Mouse (Mus musculus): ENCODE measurements around the gene Dnttip1. TPM values are rescaled to one million over a fixed set of nuclear protein-coding genes. Genes with fewer than 3 reads are reported as not detected.
A peak's percentile ranks its signal among the peaks of the same experiment; 100 is the strongest.

Dnttip1 gene
- polyA plus RNA-seq, 1 experiment from 2014 or later: 51.0 TPM

DNA sequence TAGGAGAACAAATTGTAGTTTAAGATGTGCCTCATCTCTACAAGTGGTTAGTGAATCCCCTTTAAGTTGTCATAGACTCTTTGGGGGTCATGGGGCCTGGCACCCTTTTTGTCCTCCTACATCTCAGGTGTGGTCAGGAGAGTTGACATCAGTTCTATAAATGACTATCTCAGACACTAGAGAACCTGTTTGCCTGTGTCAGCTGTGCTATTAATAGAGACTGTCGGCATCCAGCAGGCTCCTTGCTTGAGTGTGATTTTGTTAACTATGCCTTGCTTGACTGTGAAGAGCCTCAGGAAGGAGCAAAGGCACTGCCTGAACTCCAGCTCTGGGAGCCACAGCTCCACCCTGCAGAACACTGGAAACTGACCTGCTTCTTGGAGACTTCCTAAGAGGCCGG, 9.0 kb downstream of the Dnttip1 start:
- Histone ChIP-seq H3K36me3 (peaks cover 90% of the 10 kb centered on the region), H3K4me1 (replicated peaks) (peaks cover 29% of the 10 kb centered on the region), H3K4me3 (no peak overlapping the region), H3K27me3 (no peaks in the 10 kb centered on the region), H3K4me2 (0 out of 2 replicates have a peak overlapping the region, but pooled peaks have one; percentile 4), H3K9me3 (replicated peaks) (no peaks in the 10 kb centered on the region), H3K27ac (peak overlapping the region; percentile 87), H3K9ac (no peak overlapping the region)
- WGBS: 45% methylated on average over 2 of the region's 2 CpGs
- peak; percentile 82 for ATAC-seq (replicated peaks; ENCODE audit: insufficient number of reproducible peaks, insufficient read depth, low FRiP score, low read depth)

DNA sequence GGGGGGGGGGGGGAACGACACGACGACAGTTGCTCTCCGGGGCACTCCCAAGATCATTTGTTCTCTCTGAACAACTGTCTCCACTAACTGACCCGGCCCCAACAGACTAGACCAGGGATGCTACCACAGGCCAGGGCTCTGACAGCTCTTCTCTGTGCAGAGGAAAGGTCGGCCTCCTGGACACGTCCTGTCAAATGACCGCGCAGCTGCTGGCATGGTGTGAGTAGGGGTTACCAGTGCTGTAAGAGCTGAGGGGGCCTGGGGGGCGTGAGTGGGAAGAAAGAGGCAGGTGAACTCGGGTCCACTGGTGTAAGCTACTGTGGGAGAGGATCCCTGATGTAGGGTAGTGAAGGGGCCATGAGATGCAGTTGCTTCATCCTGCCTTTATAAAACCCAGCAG, 12.1 kb downstream of the Dnttip1 start:
- WGBS: 89% methylated on average over 11 of the region's 11 CpGs
- no peak for ATAC-seq (replicated peaks; ENCODE audit: insufficient number of reproducible peaks, insufficient read depth, low FRiP score, low read depth)

DNA sequence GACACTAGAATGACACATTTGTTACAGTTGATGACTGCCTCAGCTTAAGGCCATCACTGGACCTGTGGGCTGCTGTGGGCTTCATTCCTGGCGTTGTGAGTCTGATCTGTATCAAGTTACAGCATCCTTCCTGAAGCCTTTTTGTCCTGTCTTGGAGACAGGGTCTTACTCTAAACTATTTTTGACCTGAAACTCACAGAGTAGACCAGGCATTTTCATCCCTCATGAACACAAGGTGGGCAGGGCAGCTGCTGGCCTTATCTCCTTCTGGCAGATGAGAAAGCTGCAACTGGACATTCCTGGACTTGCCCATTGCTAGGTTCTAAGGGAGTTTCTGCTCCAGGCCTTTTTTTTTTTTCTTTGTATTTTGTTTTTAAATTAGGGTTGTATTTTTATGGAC, 12.9 kb downstream of the Dnttip1 start:
- H3K9ac ChIP-seq: no peak overlapping the region
- H3K4me3 ChIP-seq: no peak overlapping the region
- no peaks in the 10 kb centered on the region for H3K27me3 ChIP-seq
- peaks cover 29% of the 10 kb centered on the region for H3K4me1 ChIP-seq (replicated peaks)
- 50% methylated on average over 1 of the region's 1 CpGs for WGBS
- no peak overlapping the region for H3K4me2 ChIP-seq
- no peak for ATAC-seq (replicated peaks; ENCODE audit: insufficient number of reproducible peaks, insufficient read depth, low FRiP score, low read depth)
- peaks cover 94% of the 10 kb centered on the region for H3K36me3 ChIP-seq
- no peaks in the 10 kb centered on the region for H3K9me3 ChIP-seq (replicated peaks)
- no peak overlapping the region for H3K27ac ChIP-seq

More for the DNA sequence above, 12.1 kb downstream of the Dnttip1 start:
- H3K4me3 ChIP-seq: no peak overlapping the region
- H3K9ac ChIP-seq: no peak overlapping the region
- no peak overlapping the region for H3K4me2 ChIP-seq
- H3K36me3 ChIP-seq: peaks cover 89% of the 10 kb centered on the region
- H3K27me3 ChIP-seq: no peaks in the 10 kb centered on the region
- no peak overlapping the region for H3K27ac ChIP-seq
- H3K4me1 ChIP-seq (replicated peaks): peaks cover 33% of the 10 kb centered on the region
- H3K9me3 ChIP-seq (replicated peaks): no peaks in the 10 kb centered on the region

DNA sequence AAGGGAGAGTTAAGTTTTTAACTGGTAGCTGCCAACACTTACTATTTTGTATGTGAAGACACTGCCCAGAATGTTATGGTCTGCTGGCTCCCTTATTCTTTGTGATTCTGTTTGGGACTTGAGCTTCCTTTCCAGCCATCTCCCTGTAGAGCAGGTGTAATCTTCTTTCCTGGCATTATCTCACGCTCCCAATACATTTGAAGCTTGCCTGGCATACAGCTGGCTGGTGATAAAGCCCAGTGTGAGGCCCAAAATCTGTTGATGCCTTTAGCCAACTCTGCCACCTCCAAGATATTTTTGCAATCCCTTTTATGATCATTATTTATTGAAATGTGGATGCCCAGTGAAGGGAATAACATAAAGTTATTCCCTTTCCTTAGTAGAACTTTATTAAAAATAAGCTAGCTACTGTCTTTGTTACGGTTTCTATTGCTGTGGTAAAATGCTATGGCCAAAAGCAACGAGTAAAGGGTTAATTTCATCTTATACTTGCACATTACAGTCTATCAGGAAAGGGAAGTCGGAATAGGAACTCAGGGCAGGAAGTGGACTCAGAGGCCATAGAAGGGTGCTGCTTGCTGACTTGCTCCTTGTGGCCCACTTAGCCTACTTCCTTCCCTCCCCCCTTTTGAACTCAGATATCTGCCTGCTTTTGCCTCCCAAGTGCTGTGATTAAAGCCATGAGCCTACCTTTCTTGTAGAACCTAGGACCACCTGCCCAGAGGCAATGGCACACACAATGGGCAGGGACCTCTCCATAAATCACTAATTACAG, 14.5 kb downstream of the Dnttip1 start:
- no peak overlapping the region for H3K27ac ChIP-seq
- peaks cover 13% of the 10 kb centered on the region for H3K4me1 ChIP-seq (replicated peaks)
- 77% methylated on average over 4 of the region's 4 CpGs for WGBS
- H3K9ac ChIP-seq: no peak overlapping the region
- no peak overlapping the region for H3K4me3 ChIP-seq
- no peak overlapping the region for H3K4me2 ChIP-seq
- H3K9me3 ChIP-seq (replicated peaks): no peaks in the 10 kb centered on the region
- H3K27me3 ChIP-seq: no peaks in the 10 kb centered on the region
- no peak for ATAC-seq (replicated peaks; ENCODE audit: insufficient number of reproducible peaks, insufficient read depth, low FRiP score, low read depth)
- H3K36me3 ChIP-seq: peaks cover 86% of the 10 kb centered on the region

DNA sequence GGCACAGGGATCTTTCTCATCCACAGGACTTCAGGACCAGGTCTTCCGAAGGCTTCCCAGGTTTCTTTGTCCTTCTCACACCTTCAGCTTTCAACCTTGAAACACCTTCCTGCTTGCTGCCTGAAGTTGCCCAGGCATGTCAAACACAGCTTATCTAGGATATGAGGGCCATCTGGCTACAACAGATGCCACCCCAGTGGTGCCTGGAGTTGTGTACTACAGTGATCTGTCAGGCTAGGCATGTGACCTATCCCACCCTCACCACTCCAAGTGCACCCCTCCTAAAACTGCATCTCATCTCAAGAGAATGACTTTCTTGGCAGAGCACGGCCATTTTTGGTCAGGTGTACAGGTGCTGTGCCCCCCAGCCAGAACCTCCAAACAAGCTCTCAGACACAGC, 15.7 kb downstream of the Dnttip1 start:
- WGBS: 73% methylated on average over 2 of the region's 2 CpGs
- Histone ChIP-seq H3K27me3 (no peaks in the 10 kb centered on the region), H3K4me2 (no peak overlapping the region), H3K9me3 (replicated peaks) (no peaks in the 10 kb centered on the region), H3K4me3 (no peak overlapping the region), H3K27ac (no peak overlapping the region), H3K36me3 (peaks cover 86% of the 10 kb centered on the region), H3K4me1 (replicated peaks) (peaks cover 4% of the 10 kb centered on the region), H3K9ac (no peak overlapping the region)
- ATAC-seq (replicated peaks; ENCODE audit: insufficient number of reproducible peaks, insufficient read depth, low FRiP score, low read depth): no peak

DNA sequence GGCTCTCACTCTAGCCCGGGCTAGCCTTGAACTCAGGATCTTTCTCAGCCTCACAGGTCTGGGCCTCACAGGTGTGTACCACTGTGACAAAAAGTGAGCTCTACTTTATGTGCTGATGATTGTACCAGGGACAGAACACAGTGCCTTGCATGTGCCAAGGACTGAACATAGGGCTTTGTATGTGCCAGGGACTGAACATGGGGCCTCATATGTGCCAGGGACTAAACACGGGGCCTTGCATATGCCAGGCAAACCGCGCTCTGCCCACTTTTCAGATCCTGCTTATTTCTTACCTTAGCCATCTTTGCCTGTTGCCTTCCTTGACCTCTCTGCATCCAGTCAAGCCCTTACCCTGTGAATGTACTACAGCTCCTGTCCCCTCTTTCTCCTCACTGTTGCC, 16.2 kb downstream of the Dnttip1 start:
- H3K4me2 ChIP-seq: no peak overlapping the region
- no peak for ATAC-seq (replicated peaks; ENCODE audit: insufficient number of reproducible peaks, insufficient read depth, low FRiP score, low read depth)
- no peak overlapping the region for H3K27ac ChIP-seq
- no peaks in the 10 kb centered on the region for H3K27me3 ChIP-seq
- peaks cover 81% of the 10 kb centered on the region for H3K36me3 ChIP-seq
- H3K9me3 ChIP-seq (replicated peaks): no peaks in the 10 kb centered on the region
- 98% methylated on average over 4 of the region's 4 CpGs for WGBS
- no peak overlapping the region for H3K9ac ChIP-seq
- peaks cover 4% of the 10 kb centered on the region for H3K4me1 ChIP-seq (replicated peaks)
- H3K4me3 ChIP-seq: no peak overlapping the region

DNA sequence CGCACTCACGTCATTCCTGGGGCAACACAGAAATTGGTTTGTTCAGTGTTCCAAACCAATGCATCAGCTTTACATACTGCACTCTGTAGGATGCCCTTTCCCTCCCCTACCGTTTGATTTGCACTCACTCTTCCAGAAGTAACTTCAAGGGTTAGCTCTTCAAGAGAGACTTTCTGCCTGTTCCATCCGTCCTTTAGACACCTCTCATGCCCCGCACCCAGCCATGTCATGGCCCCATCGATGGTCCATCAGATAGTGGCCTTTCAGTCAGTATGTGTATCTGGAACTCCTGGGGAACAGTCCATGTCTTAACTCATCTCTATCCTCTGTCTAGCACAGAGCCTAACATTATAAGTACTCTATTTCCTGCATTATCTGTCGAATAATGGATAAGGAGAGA, 16.8 kb downstream of the Dnttip1 start:
- H3K4me2 ChIP-seq: no peak overlapping the region
- H3K36me3 ChIP-seq: peaks cover 76% of the 10 kb centered on the region
- no peak for ATAC-seq (replicated peaks; ENCODE audit: insufficient number of reproducible peaks, insufficient read depth, low FRiP score, low read depth)
- no peaks in the 10 kb centered on the region for H3K9me3 ChIP-seq (replicated peaks)
- H3K9ac ChIP-seq: no peak overlapping the region
- H3K4me1 ChIP-seq (replicated peaks): peaks cover 4% of the 10 kb centered on the region
- H3K27me3 ChIP-seq: no peaks in the 10 kb centered on the region
- no peak overlapping the region for H3K27ac ChIP-seq
- 82% methylated on average over 7 of the region's 7 CpGs for WGBS
- no peak overlapping the region for H3K4me3 ChIP-seq

DNA sequence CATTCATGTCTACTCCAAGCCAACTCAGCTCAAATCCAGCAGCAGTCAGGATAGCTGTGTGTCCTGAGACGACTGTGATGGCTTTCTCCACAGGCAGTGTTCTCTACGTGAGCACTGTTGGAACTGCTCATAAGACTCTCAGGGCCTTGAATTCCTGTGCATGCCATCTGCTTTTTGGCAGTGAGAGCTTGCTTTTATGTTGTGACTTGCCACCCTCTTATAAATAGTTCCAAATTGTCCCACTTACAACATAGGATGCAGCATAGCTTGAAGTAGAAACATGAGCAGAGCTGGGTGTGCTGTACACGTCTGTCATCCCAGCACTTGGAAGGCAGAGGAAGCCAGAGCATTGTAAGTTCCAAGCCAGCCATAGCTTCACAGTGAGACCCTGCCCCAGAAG, 20.1 kb downstream of the Dnttip1 start:
- Histone ChIP-seq H3K9ac (no peak overlapping the region), H3K4me2 (no peak overlapping the region), H3K27me3 (no peaks in the 10 kb centered on the region), H3K9me3 (replicated peaks) (no peaks in the 10 kb centered on the region), H3K4me3 (no peak overlapping the region), H3K36me3 (peaks cover 52% of the 10 kb centered on the region), H3K4me1 (replicated peaks) (peaks cover 16% of the 10 kb centered on the region), H3K27ac (peak overlapping the region; percentile 56)
- 62% methylated on average over 3 of the region's 3 CpGs for WGBS
- no peak for ATAC-seq (replicated peaks; ENCODE audit: insufficient number of reproducible peaks, insufficient read depth, low FRiP score, low read depth)

DNA sequence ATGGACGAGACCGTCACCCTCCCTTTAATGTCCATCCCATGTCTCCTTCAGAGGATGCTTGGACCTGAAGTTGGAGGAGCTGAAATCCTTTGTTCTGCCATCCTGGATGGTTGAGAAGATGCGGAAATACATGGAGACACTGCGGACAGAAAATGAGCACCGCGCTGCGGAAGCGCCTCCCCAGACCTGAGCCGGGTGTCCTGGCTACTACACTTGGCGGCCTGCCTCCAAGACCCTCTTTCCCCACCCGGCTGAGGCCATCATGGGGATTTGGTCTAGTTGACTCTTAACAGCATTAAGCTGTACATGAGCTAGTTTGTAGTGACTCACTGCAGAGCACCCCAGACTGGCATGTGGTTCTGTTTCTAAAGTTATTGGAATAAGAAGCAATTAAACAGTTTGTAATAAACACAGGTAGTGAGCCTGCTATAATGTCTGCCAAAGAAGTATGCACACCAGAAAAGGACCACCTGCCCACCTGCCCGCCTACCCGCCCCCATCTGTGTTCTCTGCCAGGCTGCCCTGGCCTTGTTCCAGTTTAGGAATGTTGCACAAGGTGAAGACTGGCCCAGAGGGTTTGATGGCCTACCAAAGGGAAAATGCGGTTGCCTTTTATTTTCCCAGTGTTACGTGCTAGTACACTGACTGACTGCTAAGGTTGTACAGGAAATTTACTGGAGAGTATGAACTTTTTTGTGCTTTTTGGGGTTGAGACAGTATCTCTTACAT, 22.2 kb downstream of the Dnttip1 start:
- no peak for ATAC-seq (replicated peaks; ENCODE audit: insufficient number of reproducible peaks, insufficient read depth, low FRiP score, low read depth)
- H3K27me3 ChIP-seq: no peaks in the 10 kb centered on the region
- peaks cover 30% of the 10 kb centered on the region for H3K4me1 ChIP-seq (replicated peaks)
- H3K4me2 ChIP-seq: no peak overlapping the region
- H3K9ac ChIP-seq: no peak overlapping the region
- peaks cover 39% of the 10 kb centered on the region for H3K36me3 ChIP-seq
- H3K4me3 ChIP-seq: no peak overlapping the region
- no peaks in the 10 kb centered on the region for H3K9me3 ChIP-seq (replicated peaks)
- 88% methylated on average over 15 of the region's 15 CpGs for WGBS
- peak overlapping the region; percentile 41 for H3K27ac ChIP-seq

DNA sequence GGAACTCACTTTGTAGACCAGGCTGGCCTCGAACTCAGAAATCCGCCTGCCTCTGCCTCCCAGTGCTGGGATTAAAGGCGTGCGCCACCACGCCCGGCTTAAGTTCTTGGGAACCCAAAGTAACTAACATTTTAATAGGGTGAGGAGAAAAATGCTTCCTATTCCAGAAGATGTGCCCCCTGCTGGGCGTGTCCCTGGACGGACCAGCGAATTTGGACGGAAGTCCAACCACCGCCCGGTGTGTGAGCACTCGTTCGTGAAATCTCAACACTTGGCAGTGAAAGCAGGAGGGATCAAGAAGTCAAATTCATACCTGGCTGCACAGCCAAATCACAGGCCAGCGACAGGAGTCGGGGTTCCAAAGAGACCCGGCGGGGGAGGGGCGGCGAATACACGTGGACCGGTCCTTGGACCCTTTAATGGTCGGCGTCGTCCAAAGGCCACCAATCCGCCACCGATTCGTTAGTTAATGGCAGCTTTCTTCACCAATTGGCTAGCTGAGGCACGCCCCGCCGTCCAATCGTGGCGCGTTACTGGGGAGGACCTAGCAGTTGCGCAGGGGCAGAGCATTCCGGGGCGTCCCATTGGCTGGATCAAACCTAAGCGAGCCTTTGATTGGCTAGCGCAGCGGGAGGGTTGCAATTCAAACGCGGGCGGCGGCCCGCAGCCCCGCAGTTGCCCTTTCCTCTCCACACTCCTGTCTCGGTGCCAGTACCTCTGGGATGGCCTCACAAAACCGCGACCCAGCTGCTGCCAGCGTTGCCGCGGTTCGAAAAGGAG, 23.7 kb downstream of the Dnttip1 start, which contains the start of gene Ube2c:
Gene Ube2c, plus strand, starts transcription at position 641 of the 780 bp plus-strand sequence.
- H3K36me3 ChIP-seq: peaks cover 30% of the 10 kb centered on the region

DNA sequence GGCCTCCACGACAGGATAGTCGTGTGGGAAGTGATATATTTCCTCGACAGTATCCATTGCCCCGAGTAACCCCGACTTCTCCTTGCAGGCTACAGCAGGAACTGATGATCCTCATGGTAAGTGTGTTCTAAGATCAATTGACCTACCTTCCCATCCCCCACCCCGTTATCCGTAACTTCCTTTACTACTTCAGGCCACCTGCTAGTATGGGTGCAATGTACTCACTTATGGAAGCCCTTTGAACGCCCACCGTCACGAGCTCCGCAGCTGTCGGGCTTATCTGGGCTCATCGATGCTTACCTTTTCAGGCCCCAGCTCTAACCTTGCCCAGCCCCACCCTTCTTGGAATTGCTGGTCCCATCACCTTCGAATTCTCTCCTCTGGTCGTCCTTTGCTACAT, 24.5 kb downstream of the Dnttip1 start:
- Histone ChIP-seq H3K9ac (peak overlapping the region; percentile 77), H3K9me3 (replicated peaks) (no peaks in the 10 kb centered on the region), H3K36me3 (peaks cover 23% of the 10 kb centered on the region), H3K27ac (peak overlapping the region; percentile 48; the same call in 1 of the 2 replicates), H3K4me2 (peak overlapping the region; percentile 84), H3K4me3 (peak overlapping the region; percentile 82), H3K27me3 (no peaks in the 10 kb centered on the region), H3K4me1 (replicated peaks) (peaks cover 31% of the 10 kb centered on the region)
- 2% methylated on average over 15 of the region's 15 CpGs for WGBS
- no peak for ATAC-seq (replicated peaks; ENCODE audit: insufficient number of reproducible peaks, insufficient read depth, low FRiP score, low read depth)

More for the DNA sequence above, 23.7 kb downstream of the Dnttip1 start, which contains the start of gene Ube2c:
- H3K27ac ChIP-seq: peak within 1 kb of the TSS; percentile 86
- H3K4me3 ChIP-seq: peak within 1 kb of the TSS; percentile 82
- peak; percentile 98 for ATAC-seq (replicated peaks; ENCODE audit: insufficient number of reproducible peaks, insufficient read depth, low FRiP score, low read depth)
- peaks cover 31% of the 10 kb centered on the region for H3K4me1 ChIP-seq (replicated peaks)
- no peaks in the 10 kb centered on the region for H3K27me3 ChIP-seq
- 1% methylated on average over 53 of the region's 53 CpGs for WGBS
- peak within 1 kb of the TSS; percentile 84 for H3K4me2 ChIP-seq
- peak within 1 kb of the TSS; percentile 77 for H3K9ac ChIP-seq
- no peaks in the 10 kb centered on the region for H3K9me3 ChIP-seq (replicated peaks)
